Mouse (Mus musculus): ENCODE results near the gene Eif4g3.
"Not testable (repeated sequence)": the region's sequence is repeated elsewhere in the genome, so short reads cannot be mapped to it uniquely, and the experiment has no call there.

Gene Eif4g3

DNA sequence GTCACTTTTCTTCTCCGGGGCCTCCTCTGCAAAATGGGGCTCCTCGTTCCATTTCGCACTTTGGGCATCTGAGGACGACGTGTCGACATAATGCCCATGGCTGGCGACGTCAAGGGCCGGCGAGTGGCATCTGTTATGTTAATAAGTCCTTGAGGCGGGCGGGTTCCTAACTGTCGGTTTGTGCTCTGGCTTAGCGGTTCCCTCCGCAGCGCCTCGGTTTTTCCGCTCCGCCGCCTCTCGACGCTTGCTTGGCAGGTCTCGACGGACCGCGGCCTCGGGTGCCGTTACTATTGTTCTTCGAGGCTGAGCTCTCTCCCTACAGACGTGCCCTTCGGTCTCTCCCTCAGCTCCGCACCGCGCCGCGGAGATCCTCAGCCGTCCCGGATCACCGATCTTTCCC lies at the start of gene Eif4g3:
Eif4g3 (plus strand) TSS at position 133 of the 400 bp plus-strand sequence.
- DNase-seq (ENCODE audit: low spot score), result no peak

DNA sequence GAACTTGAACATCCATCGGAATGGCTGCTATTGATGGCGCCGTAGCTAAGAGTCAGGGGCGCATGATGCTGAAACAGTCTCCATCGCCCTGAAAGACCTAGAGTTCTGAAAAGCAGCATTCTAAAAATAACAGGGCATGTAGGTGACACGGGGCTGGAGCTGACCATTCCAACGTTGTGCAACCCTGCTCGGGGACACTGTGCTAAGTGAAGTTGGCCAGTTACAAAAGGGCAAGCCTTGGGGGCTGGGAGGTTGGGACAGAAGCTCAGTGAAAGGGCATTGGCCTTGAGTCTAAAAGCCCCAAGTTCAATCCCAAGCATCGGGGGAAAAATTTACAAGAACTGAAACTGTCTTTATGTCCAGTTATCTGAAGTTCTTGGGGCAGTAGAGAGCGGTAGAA lies 49.3 kb upstream of the Eif4g3 start:
- DNase-seq (ENCODE audit: low spot score), result no peak

DNA sequence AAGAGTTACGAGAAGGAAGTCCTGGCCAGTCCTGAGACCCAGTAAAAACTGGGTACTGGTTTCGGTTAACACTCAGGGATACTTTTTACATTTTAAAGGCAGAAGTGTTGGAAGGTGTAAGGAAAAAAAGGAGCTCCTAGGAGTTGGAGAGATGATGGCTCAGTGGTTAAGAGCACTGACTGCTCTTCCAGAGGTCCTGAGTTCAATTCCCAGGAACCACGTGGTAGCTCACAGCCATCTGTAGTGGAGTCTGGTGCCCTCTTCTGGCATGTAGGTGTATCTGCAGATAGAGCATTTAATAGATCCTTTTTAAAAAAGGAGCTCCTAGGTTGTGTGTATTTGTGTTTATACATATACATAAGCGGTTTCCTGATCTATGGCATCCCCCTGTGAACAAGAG lies 47.4 kb upstream of the Eif4g3 start:
- no peak for DNase-seq (ENCODE audit: low spot score)

DNA sequence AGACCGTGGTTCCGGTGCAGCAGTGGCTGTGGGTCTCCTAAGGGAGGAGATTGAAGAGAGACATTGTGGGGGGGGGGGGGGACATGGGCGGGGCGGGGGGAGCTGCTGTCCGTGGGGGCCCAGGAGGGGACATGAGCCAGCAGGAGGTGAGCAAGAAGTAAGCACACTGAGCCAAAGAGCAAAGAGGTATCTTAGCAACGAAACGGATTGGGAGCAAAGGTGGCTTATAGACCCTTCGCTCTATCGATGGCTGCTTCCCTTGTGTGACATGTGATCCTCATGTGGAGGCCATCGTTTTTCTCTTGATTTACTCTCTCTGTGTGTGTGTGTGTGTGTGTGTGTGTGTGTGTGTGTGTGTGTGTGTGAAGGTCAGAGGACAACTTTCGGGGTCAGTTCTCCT lies 46.4 kb upstream of the Eif4g3 start:
- DNase-seq (ENCODE audit: low spot score), result no peak

DNA sequence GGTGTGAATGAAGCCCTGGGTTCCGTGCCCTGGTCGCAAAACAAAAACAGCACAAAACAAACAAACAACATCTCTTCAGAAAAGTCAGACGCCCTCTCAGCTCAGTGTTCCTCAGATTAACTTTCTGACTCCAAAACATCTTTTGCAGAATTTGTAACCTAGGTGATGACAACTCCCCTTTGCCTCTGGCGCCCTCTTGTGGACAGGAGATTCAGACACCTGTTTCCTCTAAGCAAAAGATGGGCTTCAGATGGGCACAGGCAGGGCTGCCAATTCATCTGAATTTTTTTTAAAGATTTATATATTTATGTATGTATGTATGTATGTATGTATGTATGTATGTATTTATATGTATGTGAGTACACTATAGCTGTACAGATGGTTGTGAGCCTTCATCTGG lies 40.0 kb upstream of the Eif4g3 start:
- DNase-seq (ENCODE audit: low spot score), result peak; percentile 85

DNA sequence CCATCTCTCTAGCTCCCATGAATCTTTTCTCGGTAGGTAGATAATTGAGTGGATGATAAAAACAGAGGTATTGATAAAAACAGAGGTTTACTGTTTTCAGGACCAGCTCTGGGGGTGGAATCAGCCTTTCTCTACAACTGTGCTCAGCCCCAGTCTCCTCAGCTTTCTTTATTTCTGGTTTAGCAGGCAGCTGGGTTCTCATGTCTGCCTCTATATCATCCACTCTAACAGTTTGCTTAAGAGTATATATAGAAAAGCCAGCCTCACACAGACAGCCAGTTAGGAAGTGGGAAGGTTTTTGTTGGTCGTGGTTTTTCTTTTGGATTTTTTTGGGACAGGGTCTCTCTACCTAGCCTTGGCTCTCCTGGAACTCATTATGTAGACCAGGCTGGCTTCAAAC lies 38.6 kb upstream of the Eif4g3 start:
- no peak for DNase-seq (ENCODE audit: low spot score)

DNA sequence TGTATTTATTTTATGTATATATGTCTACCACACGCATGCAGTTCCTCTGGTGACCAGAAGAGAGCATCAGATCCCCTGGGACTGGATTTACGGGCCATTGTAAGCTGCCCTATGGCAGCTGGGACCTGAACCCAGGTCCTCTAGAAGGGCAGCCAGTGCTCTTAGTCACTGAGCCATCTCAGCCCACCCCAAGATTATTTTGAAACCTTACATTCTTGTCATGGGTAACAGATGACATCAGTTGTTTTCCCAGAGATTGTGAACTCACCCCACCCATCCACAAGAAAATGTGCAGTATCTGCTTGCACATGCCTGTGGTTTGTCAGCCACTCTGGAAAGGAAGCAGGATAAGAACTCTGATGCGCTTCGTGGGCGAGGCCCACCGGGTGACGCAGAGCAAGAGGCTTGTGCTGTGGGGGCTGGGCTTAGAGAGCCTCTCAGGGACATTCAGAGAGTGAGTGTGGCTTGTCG lies 37.9 kb upstream of the Eif4g3 start:
- DNase-seq (ENCODE audit: low spot score), result peak; percentile 57

DNA sequence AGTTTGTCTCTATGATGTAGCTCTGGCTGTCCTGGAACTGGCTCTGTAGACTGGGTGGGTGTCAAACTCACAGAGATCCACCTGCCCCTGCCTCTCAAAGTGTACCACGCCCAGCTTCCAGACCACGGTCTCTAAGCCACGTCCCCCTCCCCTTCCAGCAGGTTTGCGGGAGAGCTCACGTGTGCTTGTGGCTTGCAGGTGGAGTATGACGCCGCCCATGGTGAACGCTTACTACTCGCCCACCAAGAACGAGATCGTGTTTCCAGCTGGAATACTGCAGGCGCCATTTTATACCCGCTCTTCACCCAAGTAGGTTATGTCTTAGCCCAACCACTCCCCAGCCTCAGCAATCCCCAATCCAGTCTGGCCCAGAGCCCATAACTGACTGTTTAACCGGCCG lies 36.6 kb upstream of the Eif4g3 start:
- no peak for DNase-seq (ENCODE audit: low spot score)

DNA sequence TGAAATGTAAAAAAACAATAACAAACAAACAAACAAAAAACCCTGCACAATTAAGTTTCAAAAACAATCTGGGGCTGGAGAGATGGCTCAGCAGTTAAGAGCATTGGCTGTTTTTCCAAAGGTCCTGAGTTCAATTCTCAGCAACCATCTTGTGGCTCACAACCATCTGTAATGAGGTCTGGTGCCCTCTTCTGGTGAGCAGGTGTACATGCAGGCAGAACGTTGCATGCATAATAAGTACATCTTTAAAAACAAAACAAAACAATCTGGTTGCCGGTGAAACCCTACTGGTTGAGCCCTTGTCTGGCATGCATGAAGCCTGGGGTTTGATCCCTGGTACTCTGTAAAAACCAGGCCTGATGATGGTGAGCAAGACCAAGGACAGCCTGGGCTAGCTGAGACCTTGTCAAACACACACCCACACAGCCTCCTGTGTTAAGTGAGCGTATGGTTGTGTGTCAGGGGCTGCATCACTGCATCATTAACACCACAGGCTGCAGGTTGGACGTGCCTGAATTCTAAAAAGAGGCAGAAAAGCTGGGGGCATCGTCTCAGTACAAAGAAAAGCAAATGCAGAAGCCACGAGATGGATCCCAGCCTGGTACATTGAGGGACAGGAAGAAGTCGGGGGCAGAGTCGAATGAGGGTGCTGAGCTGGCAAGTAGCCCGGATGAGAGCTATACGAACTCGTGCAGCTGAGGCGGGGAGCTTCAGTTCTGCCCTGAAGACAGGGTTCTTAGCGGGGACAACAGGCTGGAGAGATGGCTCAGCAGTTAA lies 32.7 kb upstream of the Eif4g3 start:
- no peak for DNase-seq (ENCODE audit: low spot score)

DNA sequence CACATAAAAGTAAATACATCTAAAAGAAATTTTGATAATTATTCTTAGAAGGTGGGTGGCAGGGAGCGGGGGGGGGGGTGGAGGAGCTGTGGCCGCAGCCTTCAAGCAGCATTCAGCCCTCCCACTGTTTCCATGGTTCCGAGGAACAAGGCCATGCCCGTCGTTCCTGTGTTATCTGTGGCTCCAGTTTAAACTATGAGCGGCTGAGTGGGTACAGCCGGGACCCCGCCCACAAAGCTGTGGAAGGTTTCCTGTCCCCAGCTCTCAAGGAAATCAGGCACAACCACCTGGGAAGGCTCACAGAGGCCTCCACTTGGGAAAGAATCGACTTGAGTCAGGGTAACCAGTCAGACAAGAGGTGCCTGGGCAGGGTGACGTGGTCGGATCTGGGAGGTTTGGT lies 32.1 kb upstream of the Eif4g3 start:
- DNase-seq (ENCODE audit: low spot score), result no peak

DNA sequence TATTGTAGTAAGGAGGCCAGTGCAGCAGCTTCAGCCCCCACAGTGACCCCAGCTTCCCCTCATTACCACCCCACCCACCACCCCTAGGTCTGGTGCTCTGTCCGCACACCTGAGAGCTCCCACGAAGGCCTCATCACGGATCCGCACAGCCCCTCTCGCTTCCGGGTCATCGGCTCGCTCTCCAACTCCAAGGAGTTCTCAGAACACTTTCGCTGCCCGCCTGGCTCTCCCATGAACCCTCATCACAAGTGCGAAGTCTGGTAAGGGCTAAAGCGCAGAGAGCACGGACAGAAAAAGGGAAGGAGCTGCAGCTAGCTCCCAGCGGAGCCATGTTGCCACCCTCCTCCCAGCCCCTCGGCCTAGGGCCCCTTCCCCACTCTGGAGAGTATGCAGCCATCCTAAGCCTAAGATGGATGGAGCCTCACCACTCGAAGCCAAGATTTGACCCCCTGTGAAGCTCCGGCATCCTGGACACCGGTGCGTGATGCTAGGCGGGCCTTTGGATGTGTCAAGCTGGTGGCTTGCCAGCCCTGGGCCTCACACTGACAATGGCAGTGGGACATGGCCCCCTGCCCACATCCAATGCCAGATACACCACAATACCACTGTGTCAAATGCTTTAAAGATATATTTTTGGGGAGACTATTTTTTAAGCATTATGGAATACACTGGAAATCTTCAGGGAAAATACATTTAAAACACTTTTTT lies 30.0 kb upstream of the Eif4g3 start:
- DNase-seq (ENCODE audit: low spot score), result no peak

DNA sequence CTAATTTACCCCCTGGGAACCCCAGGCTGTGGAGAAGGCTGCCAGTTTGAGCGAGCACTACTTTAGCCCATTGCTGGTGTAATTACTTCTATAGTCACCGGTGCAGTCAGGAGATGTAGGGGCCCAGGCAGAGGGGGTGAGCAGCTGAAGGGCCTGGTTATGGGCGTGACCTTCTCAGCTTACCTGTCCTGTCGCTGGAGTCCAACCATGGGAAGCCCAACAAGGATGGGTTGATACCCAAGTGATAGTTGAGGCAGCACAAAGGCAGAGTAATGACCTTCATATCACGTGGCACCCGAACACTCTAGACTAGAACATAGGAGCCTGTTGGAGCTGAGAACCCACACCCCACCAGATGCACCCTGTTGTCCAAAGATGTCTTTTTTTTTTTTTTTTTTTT lies 29.4 kb upstream of the Eif4g3 start:
- no peak for DNase-seq (ENCODE audit: low spot score)

DNA sequence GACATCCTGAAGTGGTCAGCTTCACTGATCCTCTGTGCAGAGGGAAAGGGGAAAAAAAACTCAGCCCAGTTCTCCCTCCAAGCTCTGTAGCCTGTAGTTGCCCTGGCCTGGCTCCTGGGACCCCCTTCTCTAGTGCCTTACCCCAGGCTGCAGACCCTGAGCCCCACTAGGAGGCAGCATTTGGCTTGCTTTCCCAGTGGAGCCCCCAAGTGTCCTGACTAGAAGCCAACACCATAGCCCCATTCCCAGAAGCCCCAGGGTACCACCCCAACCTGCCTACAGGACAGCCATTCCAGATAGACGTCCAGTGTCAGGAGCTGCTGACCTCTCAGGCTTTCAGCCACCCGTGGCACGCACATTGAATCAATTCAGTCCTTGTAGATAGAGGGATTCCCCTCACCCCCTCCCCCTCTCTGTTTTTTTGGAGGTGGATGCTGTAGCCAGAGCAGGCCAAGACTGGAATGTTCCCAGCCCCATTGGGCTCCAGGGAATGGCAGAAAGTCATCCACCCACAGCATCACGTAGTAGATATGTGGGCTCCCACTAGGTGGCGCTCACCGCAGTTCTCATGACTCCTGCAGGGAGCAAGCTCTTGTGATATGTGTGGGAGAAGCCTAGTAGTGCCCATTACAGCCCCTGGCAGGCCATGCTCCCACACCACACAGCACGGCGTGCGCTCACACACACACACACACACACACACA lies 28.8 kb upstream of the Eif4g3 start:
- peak; percentile 75 for DNase-seq (ENCODE audit: low spot score)

DNA sequence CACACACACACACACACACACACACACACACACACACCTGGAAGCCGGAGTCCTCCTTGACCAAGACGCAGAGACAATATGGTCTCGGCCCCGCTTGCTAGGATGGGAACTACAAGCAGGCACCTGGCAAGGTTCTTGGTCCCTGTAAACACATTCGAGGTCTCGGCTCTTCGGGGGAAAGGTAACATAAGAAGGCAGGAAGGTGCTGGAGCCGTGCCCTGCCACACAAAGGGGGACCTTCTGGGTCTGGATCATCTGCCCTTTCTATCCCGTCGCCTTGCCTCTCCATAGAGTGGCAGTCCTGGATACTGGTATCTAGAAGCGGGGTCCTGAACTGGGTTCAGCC lies 28.3 kb upstream of the Eif4g3 start:
- DNase-seq (ENCODE audit: low spot score), result no peak

DNA sequence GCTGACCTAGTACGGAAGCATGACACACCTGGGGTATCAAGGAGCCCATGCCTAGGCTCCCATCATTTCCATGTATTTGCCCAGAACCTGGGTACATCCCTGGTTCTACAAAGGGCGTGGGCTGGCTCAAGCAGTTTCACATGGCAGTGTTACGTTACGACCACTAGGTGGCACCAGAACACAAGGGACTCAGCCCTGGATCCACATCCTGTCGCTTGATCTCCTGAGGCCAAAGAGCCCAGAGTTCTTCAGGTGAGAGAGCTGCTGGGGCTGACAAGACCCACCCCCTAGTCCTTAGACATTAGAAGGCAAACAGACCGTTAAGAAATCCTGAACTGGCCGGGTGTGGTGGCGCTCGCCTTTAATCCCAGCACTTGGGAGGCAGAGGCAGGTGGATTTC lies 24.6 kb upstream of the Eif4g3 start:
- peak; percentile 51 for DNase-seq (ENCODE audit: low spot score)

DNA sequence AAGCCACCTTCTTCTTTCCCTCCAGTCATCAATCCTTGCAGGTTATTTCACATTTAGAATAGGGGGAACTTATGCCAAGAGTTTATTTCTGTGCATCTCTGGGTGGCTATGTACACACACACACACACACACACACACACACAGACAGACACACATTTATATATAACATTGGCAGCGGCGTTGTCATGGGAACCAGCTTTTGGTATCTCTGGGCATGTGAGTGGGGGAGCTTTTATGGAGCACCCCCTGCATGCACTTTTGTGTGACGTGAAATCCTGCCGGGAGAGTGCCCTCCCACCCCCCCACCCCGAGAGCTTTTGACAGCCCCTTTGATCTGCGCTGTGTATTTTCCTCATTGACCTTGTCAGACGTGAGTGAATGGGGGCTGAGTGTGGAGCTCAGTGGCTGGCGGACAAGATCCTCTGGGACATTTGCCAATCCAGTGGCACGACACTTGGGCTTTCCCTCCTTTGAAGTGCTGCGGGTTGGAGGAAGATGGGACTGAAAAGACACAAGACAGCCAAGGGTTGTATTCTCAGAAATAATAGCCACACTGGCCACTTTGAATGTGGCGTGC lies 22.1 kb upstream of the Eif4g3 start:
- not testable (repeated sequence) for DNase-seq (ENCODE audit: low spot score)

DNA sequence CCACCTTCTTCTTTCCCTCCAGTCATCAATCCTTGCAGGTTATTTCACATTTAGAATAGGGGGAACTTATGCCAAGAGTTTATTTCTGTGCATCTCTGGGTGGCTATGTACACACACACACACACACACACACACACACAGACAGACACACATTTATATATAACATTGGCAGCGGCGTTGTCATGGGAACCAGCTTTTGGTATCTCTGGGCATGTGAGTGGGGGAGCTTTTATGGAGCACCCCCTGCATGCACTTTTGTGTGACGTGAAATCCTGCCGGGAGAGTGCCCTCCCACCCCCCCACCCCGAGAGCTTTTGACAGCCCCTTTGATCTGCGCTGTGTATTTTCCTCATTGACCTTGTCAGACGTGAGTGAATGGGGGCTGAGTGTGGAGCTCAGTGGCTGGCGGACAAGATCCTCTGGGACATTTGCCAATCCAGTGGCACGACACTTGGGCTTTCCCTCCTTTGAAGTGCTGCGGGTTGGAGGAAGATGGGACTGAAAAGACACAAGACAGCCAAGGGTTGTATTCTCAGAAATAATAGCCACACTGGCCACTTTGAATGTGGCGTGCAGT lies 17.9 kb upstream of the Eif4g3 start:
- DNase-seq (ENCODE audit: low spot score), result not testable (repeated sequence)

DNA sequence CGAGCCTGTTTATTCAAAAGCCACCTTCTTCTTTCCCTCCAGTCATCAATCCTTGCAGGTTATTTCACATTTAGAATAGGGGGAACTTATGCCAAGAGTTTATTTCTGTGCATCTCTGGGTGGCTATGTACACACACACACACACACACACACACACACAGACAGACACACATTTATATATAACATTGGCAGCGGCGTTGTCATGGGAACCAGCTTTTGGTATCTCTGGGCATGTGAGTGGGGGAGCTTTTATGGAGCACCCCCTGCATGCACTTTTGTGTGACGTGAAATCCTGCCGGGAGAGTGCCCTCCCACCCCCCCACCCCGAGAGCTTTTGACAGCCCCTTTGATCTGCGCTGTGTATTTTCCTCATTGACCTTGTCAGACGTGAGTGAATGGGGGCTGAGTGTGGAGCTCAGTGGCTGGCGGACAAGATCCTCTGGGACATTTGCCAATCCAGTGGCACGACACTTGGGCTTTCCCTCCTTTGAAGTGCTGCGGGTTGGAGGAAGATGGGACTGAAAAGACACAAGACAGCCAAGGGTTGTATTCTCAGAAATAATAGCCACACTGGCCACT lies 13.7 kb upstream of the Eif4g3 start:
- not testable (repeated sequence) for DNase-seq (ENCODE audit: low spot score)

DNA sequence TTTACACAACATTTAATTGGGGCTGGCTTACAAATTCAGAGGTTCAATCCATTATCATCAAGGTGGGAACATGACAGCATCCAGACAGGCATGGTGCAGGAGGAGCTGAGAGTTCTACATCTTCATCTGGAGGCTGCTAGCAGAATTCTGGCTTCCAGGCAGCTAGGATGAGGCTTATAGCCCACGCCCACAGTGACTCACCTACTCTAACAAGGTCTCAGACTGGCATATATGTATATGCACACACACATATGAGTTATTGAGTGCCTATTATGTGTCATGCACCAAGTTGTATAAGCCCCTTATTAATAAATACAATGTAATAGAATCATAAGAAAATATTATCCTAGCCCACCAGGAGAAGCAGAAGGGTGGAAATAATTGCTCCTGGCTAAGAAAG lies 10.0 kb upstream of the Eif4g3 start:
- DNase-seq (ENCODE audit: low spot score), result no peak

DNA sequence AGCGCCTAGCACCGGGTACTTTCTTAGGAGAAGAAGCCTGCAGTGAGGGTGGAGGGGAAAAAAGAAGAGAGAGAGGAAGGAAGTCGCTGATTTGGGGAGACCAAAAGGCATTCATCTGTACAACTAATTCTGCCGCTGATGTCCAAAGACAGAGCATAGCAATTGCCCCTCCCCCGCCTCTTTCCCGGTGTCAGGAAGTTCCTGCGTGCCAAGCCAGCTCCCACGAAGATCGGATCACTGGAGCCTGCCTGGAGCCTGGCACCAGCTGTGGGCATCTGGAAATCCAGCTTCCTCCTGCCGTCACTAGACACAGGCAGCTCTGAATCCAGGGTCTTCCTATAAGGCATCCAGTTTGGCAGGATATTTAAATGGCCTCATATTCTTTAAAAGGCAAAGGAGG lies 8.6 kb upstream of the Eif4g3 start:
- no peak for DNase-seq (ENCODE audit: low spot score)

DNA sequence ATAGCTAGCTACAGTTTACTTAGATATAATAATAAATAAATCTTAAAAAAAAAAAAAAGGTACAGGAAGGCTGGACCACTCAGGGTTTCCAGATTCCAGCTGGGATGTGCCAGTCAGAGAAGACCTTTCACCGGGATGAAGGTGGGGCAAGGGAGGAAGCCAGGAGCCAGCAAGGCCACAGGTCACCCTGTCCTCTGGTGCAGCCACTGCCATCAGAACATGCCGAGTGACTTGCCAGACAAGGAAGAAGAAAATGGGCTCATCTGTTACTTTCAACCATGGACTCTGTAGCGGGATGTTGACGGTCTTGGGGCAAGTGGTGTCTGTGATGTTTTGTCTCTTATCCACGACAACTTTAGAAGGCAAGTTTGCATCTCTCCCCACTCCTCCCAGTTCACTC lies 8.1 kb upstream of the Eif4g3 start:
- DNase-seq (ENCODE audit: low spot score), result no peak

DNA sequence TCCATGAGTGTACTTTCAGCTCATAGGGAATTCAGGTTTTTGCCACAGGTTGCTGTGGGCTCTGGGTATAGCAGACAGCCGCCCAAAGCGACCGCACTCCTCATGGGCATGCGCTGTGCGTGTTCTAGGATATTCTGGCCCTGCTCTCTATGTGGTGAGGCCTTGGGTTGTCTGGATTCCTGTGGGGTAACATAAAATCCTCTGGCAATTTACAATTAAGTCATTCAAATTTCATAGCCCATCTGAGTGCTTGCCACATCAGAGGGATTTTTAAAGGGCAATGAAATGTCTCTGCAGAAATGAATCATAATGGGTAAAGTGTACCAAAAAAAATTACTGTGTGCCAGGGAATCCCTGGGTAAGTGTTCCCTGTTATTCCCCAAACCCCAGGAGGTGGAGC lies 3.4 kb upstream of the Eif4g3 start:
- no peak for DNase-seq (ENCODE audit: low spot score)

Data from urinary bladder, postnatal 25 days (tissue).